Mouse (Mus musculus): Measurements from ENCODE around the gene Zfp706. TPM values are rescaled to one million over a fixed set of nuclear protein-coding genes. Genes with fewer than 3 reads are reported as not detected.

The Zfp706 gene
- polyA plus RNA-seq, 1 experiment from 2014 or later = 440 TPM

- WGBS = 76% methylated on average over 6 of the region's 6 CpGs
- H3K4me3 ChIP-seq = no peak overlapping the region
- no peak overlapping the region for H3K4me2 ChIP-seq (replicated peaks)
- no peaks in the 10 kb centered on the region; the same call in 1 of the 2 replicates for H3K9me3 ChIP-seq (replicated peaks)
- peak overlapping the region; percentile 52; the same call in 1 of the 2 replicates for H3K27ac ChIP-seq
- H3K4me1 ChIP-seq = peaks cover 9% of the 10 kb centered on the region
- H3K9ac ChIP-seq = no peak overlapping the region
- H3K36me3 ChIP-seq = no peaks in the 10 kb centered on the region
- 0 out of 2 replicates have a peak, but pooled peaks have one; percentile 20 for ATAC-seq (ENCODE audit: low FRiP score)
- H3K27me3 ChIP-seq = no peaks in the 10 kb centered on the region
These were observed 34.3 kb downstream of the Zfp706 start for GRCm38 (mm10) chr15:36973290-36973689.

DNA sequence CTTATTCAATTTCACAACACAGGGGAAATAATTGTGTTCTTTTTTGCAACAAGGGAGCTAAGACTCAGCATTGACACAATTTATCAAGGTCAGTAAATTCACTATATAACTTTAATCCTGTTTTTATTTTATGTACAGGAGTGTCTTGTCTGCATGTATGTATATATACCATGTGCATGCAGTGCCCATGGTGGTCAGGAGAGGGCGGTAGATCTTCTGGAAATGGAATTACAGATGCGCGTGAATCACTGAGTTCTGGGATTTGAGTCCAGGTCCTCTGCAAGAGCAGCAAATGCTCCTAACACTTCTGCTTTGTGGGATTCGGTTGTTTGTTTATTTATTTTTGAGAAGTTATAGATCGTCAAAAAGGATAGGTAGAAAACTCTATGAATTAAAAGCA, 37.8 kb downstream of the Zfp706 start:
- Histone ChIP-seq H3K9ac (no peak overlapping the region), H3K4me2 (replicated peaks) (no peak overlapping the region), H3K36me3 (no peaks in the 10 kb centered on the region), H3K4me3 (no peak overlapping the region), H3K27me3 (no peaks in the 10 kb centered on the region), H3K4me1 (peaks cover 28% of the 10 kb centered on the region), H3K27ac (no peak overlapping the region), H3K9me3 (replicated peaks) (no peaks in the 10 kb centered on the region; the same call in 1 of the 2 replicates)
- WGBS = 91% methylated on average over 5 of the region's 5 CpGs
- no peak for ATAC-seq (ENCODE audit: low FRiP score)

- H3K9me3 ChIP-seq (replicated peaks) = no peaks in the 10 kb centered on the region; the same call in 1 of the 2 replicates
- 32% methylated on average over 1 of the region's 1 CpGs for WGBS
- peaks cover 28% of the 10 kb centered on the region for H3K4me1 ChIP-seq
- H3K9ac ChIP-seq = peak overlapping the region; percentile 38
- peak overlapping the region; percentile 60 for H3K4me2 ChIP-seq (replicated peaks)
- H3K27me3 ChIP-seq = no peaks in the 10 kb centered on the region
- no peaks in the 10 kb centered on the region for H3K36me3 ChIP-seq
- no peak for ATAC-seq (ENCODE audit: low FRiP score)
- H3K4me3 ChIP-seq = peak overlapping the region; percentile 28
- peak overlapping the region; percentile 91 for H3K27ac ChIP-seq
These were observed 39.3 kb downstream of the Zfp706 start for GRCm38 (mm10) chr15:36968295-36968694.

DNA sequence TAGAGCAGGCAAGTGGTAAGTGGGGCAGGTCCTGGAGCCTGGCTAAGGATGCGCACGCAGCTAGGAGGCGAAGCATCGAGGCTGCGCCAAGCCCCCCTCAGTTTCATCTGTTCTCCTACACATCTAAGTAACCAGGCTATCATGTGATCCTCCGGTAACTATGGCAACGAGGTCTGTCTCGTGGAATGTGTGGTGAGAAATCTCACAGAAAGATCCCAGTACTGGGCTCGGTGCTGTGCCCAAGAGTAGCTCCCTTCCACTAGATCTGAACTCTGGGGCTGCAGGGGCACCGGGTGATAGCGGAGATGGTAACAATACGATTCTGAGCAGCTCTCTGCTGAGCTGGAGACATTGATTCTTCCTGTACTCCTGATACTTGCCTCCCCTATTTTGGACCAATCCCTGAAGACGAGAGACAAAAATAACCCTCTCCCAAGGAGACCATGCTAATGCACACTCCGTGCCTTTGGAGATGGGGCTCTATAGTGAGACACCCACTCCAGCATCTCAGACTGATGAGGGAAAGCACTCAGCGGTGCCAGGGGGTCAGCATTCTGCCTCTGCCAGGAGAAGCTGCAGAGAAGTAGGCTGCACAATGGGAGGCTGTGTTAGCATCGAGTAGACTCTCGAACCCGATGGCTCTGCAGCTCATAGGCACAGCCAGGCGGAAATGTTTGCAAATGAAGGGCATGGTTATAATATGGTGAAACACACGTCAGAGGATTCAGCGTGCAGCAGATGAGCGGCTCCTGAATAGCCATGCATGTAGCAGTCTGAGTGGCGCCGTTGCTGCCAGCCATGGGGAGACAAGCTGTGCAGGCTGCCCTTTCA, 40.0 kb downstream of the Zfp706 start:
- peak overlapping the region; percentile 60 for H3K4me2 ChIP-seq (replicated peaks)
- peak overlapping the region; percentile 28 for H3K4me3 ChIP-seq
- peak overlapping the region; percentile 91 for H3K27ac ChIP-seq
- no peaks in the 10 kb centered on the region for H3K27me3 ChIP-seq
- peak overlapping the region; percentile 65 for H3K9ac ChIP-seq
- H3K4me1 ChIP-seq = peaks cover 28% of the 10 kb centered on the region
- WGBS = 19% methylated on average over 24 of the region's 24 CpGs
- H3K36me3 ChIP-seq = no peaks in the 10 kb centered on the region
- H3K9me3 ChIP-seq (replicated peaks) = no peaks in the 10 kb centered on the region; the same call in 1 of the 2 replicates
- ATAC-seq (ENCODE audit: low FRiP score) = peak; percentile 92

DNA sequence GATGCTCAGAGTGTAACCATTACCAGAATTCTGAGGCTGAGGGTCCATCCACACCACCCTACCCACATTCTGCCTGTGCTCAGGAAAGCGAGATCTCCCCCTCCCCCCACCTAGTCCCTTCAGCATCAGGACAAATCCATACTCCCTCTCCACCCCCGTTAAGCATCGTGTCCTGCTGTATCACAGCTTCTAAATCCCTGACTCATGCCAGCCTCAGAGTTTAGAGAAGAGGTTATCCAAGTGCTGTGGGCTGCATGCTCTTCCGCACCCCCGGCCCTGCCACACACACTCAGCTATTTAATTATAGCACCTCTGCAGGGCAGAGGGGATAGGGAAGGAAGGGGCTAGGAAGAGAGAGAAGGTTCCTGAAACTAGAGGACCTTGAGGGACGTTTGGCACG, 40.6 kb downstream of the Zfp706 start:
- ATAC-seq (ENCODE audit: low FRiP score) = peak; percentile 59
- Histone ChIP-seq H3K4me1 (peaks cover 28% of the 10 kb centered on the region), H3K27ac (peak overlapping the region; percentile 91), H3K27me3 (no peaks in the 10 kb centered on the region), H3K9me3 (replicated peaks) (no peaks in the 10 kb centered on the region; the same call in 1 of the 2 replicates), H3K4me3 (no peak overlapping the region), H3K9ac (0 out of 2 replicates have a peak overlapping the region, but pooled peaks have one; percentile 65), H3K36me3 (no peaks in the 10 kb centered on the region), H3K4me2 (replicated peaks) (peak overlapping the region; percentile 60)
- WGBS = 40% methylated on average over 7 of the region's 7 CpGs

DNA sequence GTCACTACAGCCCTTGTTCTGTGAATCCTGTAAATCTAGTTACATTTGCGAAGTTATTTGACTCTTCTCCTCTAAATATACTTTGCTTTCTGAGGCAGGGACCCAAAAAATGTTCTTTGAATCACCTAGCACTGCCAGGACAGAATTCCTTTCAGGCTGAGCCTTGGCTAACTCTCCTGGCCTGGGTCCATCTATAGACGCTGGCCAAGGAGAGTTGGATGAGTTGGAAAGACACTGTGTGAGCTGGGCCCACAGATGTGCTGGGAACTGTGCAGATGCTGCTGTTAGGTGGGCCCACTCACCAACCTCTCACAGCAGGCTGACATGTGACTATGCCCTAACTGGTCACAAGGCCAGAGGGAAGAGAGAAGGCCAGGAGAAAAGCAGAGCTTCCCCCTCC, 41.1 kb downstream of the Zfp706 start:
- Histone ChIP-seq H3K36me3 (no peaks in the 10 kb centered on the region), H3K27ac (peak overlapping the region; percentile 91), H3K4me3 (no peak overlapping the region), H3K27me3 (no peaks in the 10 kb centered on the region), H3K4me2 (replicated peaks) (peak overlapping the region; percentile 60; the same call in 1 of the 2 replicates), H3K9me3 (replicated peaks) (no peaks in the 10 kb centered on the region; the same call in 1 of the 2 replicates), H3K9ac (no peak overlapping the region), H3K4me1 (peaks cover 28% of the 10 kb centered on the region)
- 82% methylated on average over 2 of the region's 2 CpGs for WGBS
- ATAC-seq (ENCODE audit: low FRiP score) = no peak

- Histone ChIP-seq H3K9me3 (replicated peaks) (no peaks in the 10 kb centered on the region; the same call in 1 of the 2 replicates), H3K4me3 (no peak overlapping the region), H3K36me3 (no peaks in the 10 kb centered on the region), H3K27ac (no peak overlapping the region), H3K27me3 (no peaks in the 10 kb centered on the region), H3K9ac (no peak overlapping the region), H3K4me2 (replicated peaks) (no peak overlapping the region), H3K4me1 (peaks cover 28% of the 10 kb centered on the region)
- WGBS = 87% methylated on average over 4 of the region's 4 CpGs
- ATAC-seq (ENCODE audit: low FRiP score) = no peak
These were observed 41.8 kb downstream of the Zfp706 start for GRCm38 (mm10) chr15:36965743-36966142.

DNA sequence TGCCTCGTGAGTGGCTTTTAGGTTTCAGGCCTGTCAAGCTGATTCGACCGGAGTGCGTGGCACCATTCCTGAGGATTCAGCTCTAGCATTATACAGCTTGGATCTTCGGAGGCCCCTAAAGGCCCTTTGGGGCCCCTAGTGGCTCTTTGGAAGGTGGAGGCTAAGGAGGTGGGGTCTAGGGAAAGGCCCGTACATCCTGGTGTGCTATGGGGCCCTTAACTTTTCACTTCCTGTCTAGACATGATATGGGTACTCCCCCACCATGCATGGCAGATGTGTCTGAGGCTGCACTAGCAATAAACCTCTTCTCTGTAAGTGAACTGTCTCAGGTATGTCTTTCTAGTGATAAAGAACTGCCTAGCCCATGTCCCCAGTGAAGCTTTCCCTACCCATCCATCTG, 44.6 kb downstream of the Zfp706 start:
- no peak overlapping the region for H3K27ac ChIP-seq
- no peaks in the 10 kb centered on the region for H3K9me3 ChIP-seq (replicated peaks)
- H3K9ac ChIP-seq = no peak overlapping the region
- H3K36me3 ChIP-seq = no peaks in the 10 kb centered on the region
- H3K4me2 ChIP-seq (replicated peaks) = no peak overlapping the region
- ATAC-seq (ENCODE audit: low FRiP score) = no peak
- WGBS = 93% methylated on average over 6 of the region's 6 CpGs
- H3K27me3 ChIP-seq = no peaks in the 10 kb centered on the region
- H3K4me1 ChIP-seq = peaks cover 15% of the 10 kb centered on the region
- H3K4me3 ChIP-seq = no peak overlapping the region

DNA sequence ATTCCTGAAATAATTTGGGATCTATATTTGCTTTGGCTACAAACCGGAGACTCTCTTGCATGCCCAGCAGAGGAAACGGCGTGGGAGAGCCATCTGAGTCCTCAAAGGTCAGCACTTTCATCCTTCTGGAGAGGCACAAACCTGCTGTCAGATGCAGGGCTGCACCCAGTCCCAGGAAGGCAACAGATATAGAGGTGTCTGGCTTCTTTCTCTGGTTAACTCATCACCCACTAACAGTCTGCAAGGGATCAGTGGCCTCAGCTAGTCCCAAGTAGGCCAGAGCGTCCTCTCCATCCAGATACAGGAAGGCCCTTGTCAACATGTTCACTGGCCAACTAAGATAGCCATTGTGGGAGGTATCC, 46.7 kb downstream of the Zfp706 start:
- H3K36me3 ChIP-seq = no peaks in the 10 kb centered on the region
- no peaks in the 10 kb centered on the region for H3K27me3 ChIP-seq
- no peak overlapping the region for H3K27ac ChIP-seq
- 91% methylated on average over 4 of the region's 4 CpGs for WGBS
- H3K4me3 ChIP-seq = no peak overlapping the region
- no peaks in the 10 kb centered on the region for H3K9me3 ChIP-seq (replicated peaks)
- no peaks in the 10 kb centered on the region for H3K4me1 ChIP-seq
- no peak for ATAC-seq (ENCODE audit: low FRiP score)
- no peak overlapping the region for H3K9ac ChIP-seq
- H3K4me2 ChIP-seq (replicated peaks) = no peak overlapping the region

GRCm38 (mm10) chr15:36960010-36960875, 47.3 kb downstream of the Zfp706 start:
- Histone ChIP-seq H3K9ac (no peak overlapping the region), H3K4me3 (no peak overlapping the region), H3K4me2 (replicated peaks) (no peak overlapping the region), H3K27ac (peak overlapping the region; percentile 44), H3K36me3 (no peaks in the 10 kb centered on the region), H3K27me3 (no peaks in the 10 kb centered on the region), H3K4me1 (no peaks in the 10 kb centered on the region), H3K9me3 (replicated peaks) (no peaks in the 10 kb centered on the region)
- 72% methylated on average over 17 of the region's 17 CpGs for WGBS
- peak; percentile 75 for ATAC-seq (ENCODE audit: low FRiP score)

GRCm38 (mm10) chr15:36956221-36956620, 51.4 kb downstream of the Zfp706 start:
- H3K9me3 ChIP-seq (replicated peaks) = no peaks in the 10 kb centered on the region
- WGBS = 88% methylated on average over 3 of the region's 3 CpGs
- no peak overlapping the region for H3K4me2 ChIP-seq (replicated peaks)
- no peak overlapping the region for H3K4me3 ChIP-seq
- no peak for ATAC-seq (ENCODE audit: low FRiP score)
- H3K9ac ChIP-seq = no peak overlapping the region
- H3K27me3 ChIP-seq = no peaks in the 10 kb centered on the region; the same call in 1 of the 2 replicates
- no peak overlapping the region for H3K27ac ChIP-seq
- no peaks in the 10 kb centered on the region for H3K4me1 ChIP-seq
- H3K36me3 ChIP-seq = no peaks in the 10 kb centered on the region

DNA sequence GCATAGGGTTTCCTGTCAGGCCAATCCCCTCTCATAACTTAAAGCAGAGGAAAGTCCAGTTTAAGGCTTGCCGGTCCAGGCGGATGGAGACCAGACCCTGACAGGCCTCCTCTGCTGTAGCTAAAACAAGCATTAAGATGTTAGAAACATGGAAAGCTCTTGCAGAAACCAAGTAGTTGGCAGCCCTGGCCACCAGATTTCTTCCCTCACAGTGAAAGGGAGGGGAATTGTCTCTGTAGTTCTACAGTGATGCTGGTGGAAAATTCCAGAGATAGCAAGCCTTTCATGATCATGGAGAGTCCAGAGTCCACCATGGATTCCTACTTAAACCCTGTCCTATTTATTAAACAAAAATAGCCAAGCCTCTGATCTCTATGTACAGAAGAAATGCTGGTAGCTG, 57.3 kb downstream of the Zfp706 start:
- no peak for ATAC-seq (ENCODE audit: low FRiP score)
- WGBS = 98% methylated on average over 2 of the region's 2 CpGs
- Histone ChIP-seq H3K27ac (no peak overlapping the region), H3K4me2 (replicated peaks) (no peak overlapping the region), H3K9ac (no peak overlapping the region), H3K27me3 (no peaks in the 10 kb centered on the region; the same call in 1 of the 2 replicates), H3K4me3 (no peak overlapping the region), H3K4me1 (no peaks in the 10 kb centered on the region), H3K36me3 (no peaks in the 10 kb centered on the region), H3K9me3 (replicated peaks) (no peaks in the 10 kb centered on the region)

All from hindbrain, embryonic 12.5 days (tissue).